Mouse (Mus musculus) hindbrain, embryonic 15.5 days (tissue): ENCODE data around the gene Rcor1. TPM values are rescaled to one million over a fixed set of nuclear protein-coding genes. Genes with fewer than 3 reads are reported as not detected.

Experiments
- ATAC-seq: fragments of 200-750 bp; cut with Nextera tagmentation; 2 replicates; pipeline ENCODE4 v1.8.0; 2017; ENCODE audit warnings: low read depth, moderate number of reproducible peaks, moderate TSS enrichment; ENCODE audit not compliant: low FRiP score
- H3K27ac ChIP-seq: fragments of 300-500 bp; sonication (generic); replicated peaks from 2 replicates; pipeline ENCODE4 v1.5.1; 2015; ENCODE audit warnings: mild to moderate bottlenecking, inconsistent platforms
- H3K27me3 ChIP-seq: fragments of 300-500 bp; sonication (generic); 2 replicates; pipeline ENCODE4 v1.6.1; 2015; ENCODE audit warnings: control low read depth, inconsistent platforms
- H3K36me3 ChIP-seq: fragments of 300-500 bp; sonication (generic); 2 replicates; pipeline ENCODE4 v1.6.1; 2015; ENCODE audit warnings: control low read depth, inconsistent platforms
- H3K4me1 ChIP-seq: fragments of 300-500 bp; sonication (generic); replicated peaks from 2 replicates; pipeline ENCODE4 v1.6.1; 2015; ENCODE audit warnings: control low read depth, inconsistent platforms
- H3K4me2 ChIP-seq: fragments of 300-500 bp; sonication (generic); 2 replicates; pipeline ENCODE4 v1.6.1; 2015; ENCODE audit warnings: moderate library complexity, mild to moderate bottlenecking, inconsistent platforms
- H3K4me3 ChIP-seq: fragments of 300-500 bp; sonication (generic); 2 replicates; pipeline ENCODE4 v1.5.1; 2015; ENCODE audit warnings: mild to moderate bottlenecking, inconsistent platforms
- H3K9ac ChIP-seq: fragments of 300-500 bp; sonication (generic); 2 replicates; pipeline ENCODE4 v1.6.1; 2015; ENCODE audit warnings: inconsistent platforms
- H3K9me3 ChIP-seq: fragments of 300-500 bp; sonication (generic); 2 replicates; pipeline ENCODE4 v1.6.1; 2016; ENCODE audit warnings: control low read depth, inconsistent platforms
- WGBS: fragments of 180-500 bp; shearing (Covaris S2); methylation state at CpG from one replicate; pipeline ENCODE4 v1.1.7; 2015; 5-methylcytosine and 5-hydroxymethylcytosine counted together
- polyA plus RNA-seq: library from polyadenylated mRNA; unstranded; fragments of >200 nt; fragmentation: Nextera tagmentation; extraction: Ambion mirVana; gene quantifications from 2 replicates; pipeline ENCODE4 v1.2.1, GENCODE M21; 2015

The Rcor1 gene
- polyA plus RNA-seq, 1 experiment from 2014 or later = 5.7 TPM

GRCm38 (mm10) chr12:111085579-111085978 is 46.4 kb downstream of the Rcor1 start:
- no peak overlapping the region for H3K27ac ChIP-seq
- H3K9me3 ChIP-seq = no peaks in the 10 kb centered on the region
- H3K4me1 ChIP-seq = peaks cover 19% of the 10 kb centered on the region
- no peak for ATAC-seq
- H3K27me3 ChIP-seq = no peaks in the 10 kb centered on the region
- 93% methylated on average over 4 of the region's 4 CpGs for WGBS
- H3K9ac ChIP-seq = no peak overlapping the region
- H3K36me3 ChIP-seq = 0 out of 2 replicates have a peak, but pooled peaks cover 4% of the 10 kb centered on the region
- no peak overlapping the region for H3K4me2 ChIP-seq
- no peak overlapping the region for H3K4me3 ChIP-seq

GRCm38 (mm10) chr12:111087066-111087465 is 47.9 kb downstream of the Rcor1 start:
- no peak for ATAC-seq
- 93% methylated on average over 1 of the region's 1 CpGs for WGBS

GRCm38 (mm10) chr12:111088186-111088585 is 49.0 kb downstream of the Rcor1 start:
- no peak overlapping the region for H3K4me2 ChIP-seq
- 0 out of 2 replicates have a peak, but pooled peaks cover 4% of the 10 kb centered on the region for H3K36me3 ChIP-seq
- no peaks in the 10 kb centered on the region for H3K27me3 ChIP-seq
- no peak overlapping the region for H3K27ac ChIP-seq
- peaks cover 19% of the 10 kb centered on the region for H3K4me1 ChIP-seq
- ATAC-seq = no peak
- 30% methylated on average over 5 of the region's 5 CpGs for WGBS
- H3K9me3 ChIP-seq = no peaks in the 10 kb centered on the region
- H3K4me3 ChIP-seq = no peak overlapping the region
- H3K9ac ChIP-seq = no peak overlapping the region

More at GRCm38 (mm10) chr12:111087066-111087465, 47.9 kb downstream of the Rcor1 start:
- H3K9me3 ChIP-seq = no peaks in the 10 kb centered on the region
- H3K27ac ChIP-seq = no peak overlapping the region
- 0 out of 2 replicates have a peak, but pooled peaks cover 4% of the 10 kb centered on the region for H3K36me3 ChIP-seq
- H3K4me1 ChIP-seq = peaks cover 19% of the 10 kb centered on the region
- H3K4me2 ChIP-seq = no peak overlapping the region
- no peak overlapping the region for H3K9ac ChIP-seq
- no peaks in the 10 kb centered on the region for H3K27me3 ChIP-seq
- no peak overlapping the region for H3K4me3 ChIP-seq

DNA sequence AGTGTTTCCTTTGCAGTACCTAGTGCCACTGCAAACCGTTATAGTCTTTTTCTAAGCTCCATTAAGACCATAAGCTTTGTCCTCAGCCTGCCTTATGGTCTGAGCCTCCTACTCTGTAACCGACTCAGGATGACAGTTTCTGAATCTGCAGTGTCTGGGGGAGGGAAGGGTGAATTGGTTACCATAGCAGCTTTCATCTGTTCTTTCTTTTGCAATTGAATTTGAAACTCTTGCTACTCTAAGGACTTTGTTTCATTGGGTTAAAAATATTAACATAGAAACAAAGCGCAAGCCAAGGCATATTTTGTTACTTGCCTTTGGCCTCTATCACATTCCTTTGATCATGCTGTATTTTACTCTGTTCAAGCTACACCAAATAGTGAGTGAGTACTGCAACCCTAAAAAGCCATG is 49.6 kb downstream of the Rcor1 start:
- no peak overlapping the region for H3K9ac ChIP-seq
- WGBS = 42% methylated on average over 3 of the region's 3 CpGs

GRCm38 (mm10) chr12:111089145-111089544 is 50.0 kb downstream of the Rcor1 start:
- H3K4me2 ChIP-seq = no peak overlapping the region
- ATAC-seq = 0 out of 2 replicates have a peak, but pooled peaks have one; percentile 58
- no peaks in the 10 kb centered on the region for H3K36me3 ChIP-seq
- H3K27me3 ChIP-seq = no peaks in the 10 kb centered on the region
- H3K9me3 ChIP-seq = no peaks in the 10 kb centered on the region
- H3K4me3 ChIP-seq = no peak overlapping the region
- H3K27ac ChIP-seq = 0 out of 2 replicates have a peak overlapping the region, but pooled peaks have one; percentile 27
- WGBS = 58% methylated on average over 7 of the region's 7 CpGs
- no peak overlapping the region for H3K9ac ChIP-seq
- H3K4me1 ChIP-seq = peaks cover 19% of the 10 kb centered on the region

More for the DNA sequence above, 49.6 kb downstream of the Rcor1 start:
- no peak for ATAC-seq
- Histone ChIP-seq H3K9me3 (no peaks in the 10 kb centered on the region), H3K36me3 (no peaks in the 10 kb centered on the region), H3K4me2 (no peak overlapping the region), H3K27me3 (no peaks in the 10 kb centered on the region), H3K4me3 (no peak overlapping the region), H3K27ac (peak overlapping the region; percentile 27; the same call in 1 of the 2 replicates), H3K4me1 (peaks cover 19% of the 10 kb centered on the region)

DNA sequence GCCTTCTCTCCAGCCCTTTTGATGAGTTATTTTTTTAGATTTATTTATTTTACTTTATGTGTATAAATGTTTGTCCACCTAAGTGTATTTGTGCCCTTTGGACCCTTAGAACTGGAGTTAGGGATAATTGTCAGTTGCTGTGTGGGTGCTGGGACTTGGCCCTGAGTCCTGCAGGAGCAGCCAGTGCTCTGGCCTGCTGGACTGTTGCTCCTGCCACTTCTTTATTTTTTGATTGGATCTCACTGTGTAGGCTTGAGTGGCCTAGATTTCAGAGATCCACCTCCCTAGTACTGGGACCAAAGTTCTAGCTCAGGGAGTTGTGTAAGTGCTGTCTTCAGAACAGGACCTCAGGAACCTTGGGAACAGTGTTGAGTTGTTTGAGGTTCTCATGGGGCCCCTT is 51.6 kb downstream of the Rcor1 start:
- H3K27me3 ChIP-seq = no peaks in the 10 kb centered on the region
- no peak overlapping the region for H3K4me2 ChIP-seq
- no peaks in the 10 kb centered on the region for H3K36me3 ChIP-seq
- no peaks in the 10 kb centered on the region for H3K9me3 ChIP-seq
- H3K9ac ChIP-seq = no peak overlapping the region
- ATAC-seq = no peak
- no peak overlapping the region for H3K27ac ChIP-seq
- H3K4me1 ChIP-seq = peaks cover 19% of the 10 kb centered on the region
- H3K4me3 ChIP-seq = no peak overlapping the region

DNA sequence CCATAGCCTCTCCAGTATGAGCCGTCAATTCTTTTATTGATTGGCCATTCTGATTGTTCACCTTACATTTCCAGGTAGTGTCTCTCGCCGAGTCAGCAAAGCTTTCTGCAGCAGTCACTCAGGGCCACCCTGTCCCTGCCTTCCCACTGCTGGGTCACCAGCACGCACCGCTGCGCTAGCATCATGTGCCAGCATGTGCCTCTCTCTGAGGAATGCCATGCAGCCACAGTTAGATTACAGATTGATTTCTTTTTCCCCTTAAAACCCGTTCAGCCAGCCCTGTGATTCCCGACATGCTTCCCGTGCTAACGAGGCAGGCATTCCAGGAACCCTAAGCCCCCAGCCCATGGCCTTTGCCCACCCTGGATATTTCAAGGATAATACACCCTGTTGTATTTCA is 52.8 kb downstream of the Rcor1 start:
- no peak overlapping the region for H3K4me2 ChIP-seq
- no peaks in the 10 kb centered on the region for H3K36me3 ChIP-seq
- H3K9me3 ChIP-seq = no peaks in the 10 kb centered on the region
- no peaks in the 10 kb centered on the region for H3K27me3 ChIP-seq
- H3K27ac ChIP-seq = no peak overlapping the region
- ATAC-seq = no peak
- H3K9ac ChIP-seq = no peak overlapping the region
- H3K4me3 ChIP-seq = no peak overlapping the region
- H3K4me1 ChIP-seq = peaks cover 19% of the 10 kb centered on the region
- WGBS = 79% methylated on average over 10 of the region's 10 CpGs

DNA sequence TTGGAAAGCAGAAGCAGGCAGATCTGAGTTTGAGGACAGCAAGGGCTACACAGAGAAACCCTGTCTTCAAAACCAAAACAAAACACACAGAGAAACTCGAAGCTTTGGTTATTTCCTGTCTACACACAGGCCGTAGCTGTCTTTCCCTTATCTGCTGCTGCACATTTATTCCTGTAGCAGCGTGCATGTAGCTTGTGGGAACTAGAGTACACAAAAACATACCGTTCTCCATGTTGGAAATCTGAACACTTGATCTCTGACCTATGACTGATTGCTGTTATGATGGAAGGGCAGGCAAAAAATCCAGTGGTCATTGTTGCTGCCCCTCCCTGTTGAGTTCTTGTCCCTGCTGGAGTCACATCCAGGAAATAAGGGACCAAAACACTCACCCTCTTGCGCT is 54.9 kb downstream of the Rcor1 start:
- Histone ChIP-seq H3K9ac (no peak overlapping the region), H3K27me3 (no peaks in the 10 kb centered on the region), H3K27ac (no peak overlapping the region), H3K4me2 (no peak overlapping the region), H3K4me1 (peaks cover 6% of the 10 kb centered on the region), H3K4me3 (no peak overlapping the region), H3K9me3 (no peaks in the 10 kb centered on the region), H3K36me3 (no peaks in the 10 kb centered on the region)
- ATAC-seq = no peak
- WGBS = 84% methylated on average over 5 of the region's 5 CpGs

DNA sequence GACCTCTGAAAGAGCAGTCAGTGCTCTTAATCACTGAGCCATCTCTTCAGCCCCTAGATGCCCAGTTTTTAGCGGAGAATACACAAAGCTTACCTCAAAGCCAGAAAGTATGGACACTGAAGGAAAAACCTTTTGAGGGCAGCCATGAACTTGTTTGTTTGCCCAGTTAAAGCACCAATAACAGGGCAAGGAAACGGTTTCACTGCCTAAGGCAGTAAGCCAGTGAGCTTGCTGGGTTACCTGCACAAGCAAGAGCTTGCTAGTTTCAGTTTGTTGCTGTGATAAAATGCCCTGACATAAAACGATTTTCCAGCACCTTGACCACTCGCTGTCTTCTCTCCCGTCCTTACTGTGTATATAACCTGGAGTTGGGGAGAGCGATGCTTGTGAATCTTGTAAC is 55.9 kb downstream of the Rcor1 start:
- Histone ChIP-seq H3K27ac (no peak overlapping the region), H3K36me3 (no peaks in the 10 kb centered on the region), H3K9me3 (no peaks in the 10 kb centered on the region), H3K4me1 (no peaks in the 10 kb centered on the region), H3K4me3 (no peak overlapping the region), H3K27me3 (no peaks in the 10 kb centered on the region), H3K4me2 (no peak overlapping the region), H3K9ac (no peak overlapping the region)
- ATAC-seq = no peak
- 95% methylated on average over 6 of the region's 6 CpGs for WGBS

GRCm38 (mm10) chr12:111096249-111096648 is 57.1 kb downstream of the Rcor1 start:
- Histone ChIP-seq H3K9ac (no peak overlapping the region), H3K27me3 (no peaks in the 10 kb centered on the region), H3K36me3 (no peaks in the 10 kb centered on the region), H3K4me2 (no peak overlapping the region), H3K9me3 (no peaks in the 10 kb centered on the region), H3K4me1 (no peaks in the 10 kb centered on the region), H3K4me3 (no peak overlapping the region), H3K27ac (no peak overlapping the region)
- ATAC-seq = no peak
- WGBS = 87% methylated on average over 6 of the region's 6 CpGs

DNA sequence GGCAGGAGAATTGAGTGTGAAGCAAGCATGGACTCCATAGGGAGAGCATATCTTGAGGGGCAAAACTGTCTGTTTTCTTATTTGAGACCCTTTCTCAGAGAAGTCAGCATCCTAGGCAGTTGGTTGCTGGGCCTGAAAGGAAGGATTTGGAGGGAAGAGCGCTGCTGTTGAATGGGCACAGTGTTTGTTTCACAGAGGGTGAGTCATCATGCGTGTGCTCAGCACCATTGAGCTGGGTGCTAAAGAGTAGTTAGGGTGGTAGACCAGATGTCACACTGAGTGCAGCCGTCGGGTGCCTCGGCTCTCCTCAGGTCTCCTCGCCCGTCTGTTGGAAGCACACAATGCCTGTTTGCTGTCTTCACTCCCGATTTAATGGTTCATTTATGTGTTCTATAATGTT is 57.9 kb downstream of the Rcor1 start:
- no peak for ATAC-seq
- Histone ChIP-seq H3K27me3 (no peaks in the 10 kb centered on the region), H3K4me1 (no peaks in the 10 kb centered on the region), H3K27ac (no peak overlapping the region), H3K4me3 (no peak overlapping the region), H3K9me3 (no peaks in the 10 kb centered on the region), H3K4me2 (no peak overlapping the region), H3K36me3 (no peaks in the 10 kb centered on the region), H3K9ac (no peak overlapping the region)
- WGBS = 95% methylated on average over 8 of the region's 8 CpGs

GRCm38 (mm10) chr12:111111176-111111575 is 72.0 kb downstream of the Rcor1 start:
- H3K36me3 ChIP-seq = peaks cover 44% of the 10 kb centered on the region
- no peak for ATAC-seq
- 91% methylated on average over 8 of the region's 8 CpGs for WGBS
- H3K4me3 ChIP-seq = no peak overlapping the region
- H3K27me3 ChIP-seq = no peaks in the 10 kb centered on the region
- no peaks in the 10 kb centered on the region for H3K4me1 ChIP-seq
- no peaks in the 10 kb centered on the region for H3K9me3 ChIP-seq
- H3K4me2 ChIP-seq = no peak overlapping the region
- no peak overlapping the region for H3K27ac ChIP-seq
- H3K9ac ChIP-seq = no peak overlapping the region

DNA sequence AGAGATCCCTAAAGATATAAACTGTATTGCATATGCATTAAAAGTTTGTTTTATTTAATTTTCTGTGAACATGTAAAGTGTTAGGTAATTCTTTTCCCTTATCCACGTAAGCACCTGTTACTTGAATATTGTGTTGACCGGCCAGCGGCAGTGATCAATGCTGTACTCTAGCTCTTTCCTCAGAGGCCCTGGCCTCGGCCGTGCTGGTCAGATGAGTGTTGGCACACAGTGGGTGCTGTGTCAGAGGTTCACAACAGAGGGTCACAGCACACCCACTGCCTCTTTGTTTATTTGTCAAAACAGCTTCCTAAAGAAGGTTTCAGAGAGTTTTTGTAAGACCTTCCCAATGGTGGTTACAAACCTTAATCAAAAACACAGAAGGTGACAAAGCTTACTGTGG is 75.4 kb downstream of the Rcor1 start:
- no peak for ATAC-seq
- Histone ChIP-seq H3K9me3 (no peaks in the 10 kb centered on the region), H3K27ac (no peak overlapping the region), H3K4me2 (no peak overlapping the region), H3K4me3 (no peak overlapping the region), H3K27me3 (no peaks in the 10 kb centered on the region), H3K4me1 (no peaks in the 10 kb centered on the region), H3K36me3 (peaks cover 43% of the 10 kb centered on the region), H3K9ac (no peak overlapping the region)
- 83% methylated on average over 5 of the region's 5 CpGs for WGBS
